Mouse (Mus musculus): Measurements from ENCODE around the gene Cebpb.

The Cebpb gene

GRCm38 (mm10) chr2:167691871-167692661 is 3.4 kb downstream of the Cebpb start:
- DNase-seq (ENCODE audit: low spot score in 2 of 2) = no peak

- no peak for DNase-seq (ENCODE audit: low spot score in 2 of 2)
Measured at GRCm38 (mm10) chr2:167692831-167693230, 4.1 kb downstream of the Cebpb start.

- DNase-seq (ENCODE audit: low spot score in 2 of 2) = no peak
Measured at GRCm38 (mm10) chr2:167693540-167693939, 4.8 kb downstream of the Cebpb start.

GRCm38 (mm10) chr2:167694244-167694643 is 5.5 kb downstream of the Cebpb start:
- DNase-seq (ENCODE audit: low spot score in 2 of 2) = no peak

- DNase-seq (ENCODE audit: low spot score in 2 of 2) = no peak
Measured at GRCm38 (mm10) chr2:167694963-167695362, 6.2 kb downstream of the Cebpb start.

- no peak for DNase-seq (ENCODE audit: low spot score in 2 of 2)
Measured at GRCm38 (mm10) chr2:167695491-167695890, 6.8 kb downstream of the Cebpb start.

- DNase-seq (ENCODE audit: low spot score in 2 of 2) = no peak
Measured at GRCm38 (mm10) chr2:167696143-167696542, 7.4 kb downstream of the Cebpb start.

- peak; percentile 28 to 56 for DNase-seq (ENCODE audit: low spot score in 2 of 2)
Measured at GRCm38 (mm10) chr2:167697902-167698301, 9.2 kb downstream of the Cebpb start.

- no peak for DNase-seq (ENCODE audit: low spot score in 2 of 2)
Measured at GRCm38 (mm10) chr2:167700018-167700417, 11.3 kb downstream of the Cebpb start.

GRCm38 (mm10) chr2:167701472-167701871 is 12.8 kb downstream of the Cebpb start:
- DNase-seq (ENCODE audit: low spot score in 2 of 2) = no peak

- no peak for DNase-seq (ENCODE audit: low spot score in 2 of 2)
Measured at GRCm38 (mm10) chr2:167702126-167702525, 13.4 kb downstream of the Cebpb start.

GRCm38 (mm10) chr2:167704409-167704808 is 15.7 kb downstream of the Cebpb start:
- no peak for DNase-seq (ENCODE audit: low spot score in 2 of 2)

GRCm38 (mm10) chr2:167706183-167706939 is 17.6 kb downstream of the Cebpb start:
- no peak for DNase-seq (ENCODE audit: low spot score in 2 of 2)

- no peak for DNase-seq (ENCODE audit: low spot score in 2 of 2)
Measured at GRCm38 (mm10) chr2:167708373-167708772, 19.7 kb downstream of the Cebpb start.

- DNase-seq (ENCODE audit: low spot score in 2 of 2) = no peak
Measured at GRCm38 (mm10) chr2:167709969-167710368, 21.3 kb downstream of the Cebpb start.

GRCm38 (mm10) chr2:167710574-167710973 is 21.9 kb downstream of the Cebpb start:
- no peak for DNase-seq (ENCODE audit: low spot score in 2 of 2)

GRCm38 (mm10) chr2:167712872-167713821 is 24.4 kb downstream of the Cebpb start:
- DNase-seq (ENCODE audit: low spot score in 2 of 2) = peak in 1 of 2 experiments; percentile 62

GRCm38 (mm10) chr2:167714298-167714697 is 25.6 kb downstream of the Cebpb start:
- DNase-seq (ENCODE audit: low spot score in 2 of 2) = no peak

GRCm38 (mm10) chr2:167715008-167715407 is 26.3 kb downstream of the Cebpb start:
- DNase-seq (ENCODE audit: low spot score in 2 of 2) = no peak

- no peak for DNase-seq (ENCODE audit: low spot score in 2 of 2)
Measured at GRCm38 (mm10) chr2:167717208-167717607, 28.5 kb downstream of the Cebpb start.

- no peak for DNase-seq (ENCODE audit: low spot score in 2 of 2)
Measured at GRCm38 (mm10) chr2:167719520-167719919, 30.8 kb downstream of the Cebpb start.
